Mouse (Mus musculus) urinary bladder, postnatal 0 days (tissue): ENCODE data around the gene Ctdspl. TPM values are rescaled to one million over a fixed set of nuclear protein-coding genes. Genes with fewer than 3 reads are reported as not detected.

Source experiments
- microRNA-seq: library from miRNA; unstranded; fragments of <30 nt; microRNA quantifications from one replicate; pipeline ENCODE4, GENCODE M21; 2016
- polyA plus RNA-seq: library from polyadenylated mRNA; unstranded; fragments of >200 nt; fragmentation: Nextera tagmentation; extraction: Ambion mirVana; gene quantifications from 2 replicates; pipeline ENCODE4 v1.2.1, GENCODE M21; 2015

Gene Ctdspl
- 8.9 and 9.3 TPM in 2 replicates for polyA plus RNA-seq

GRCm38 (mm10) chr9:118926111-118926650 is at the start of gene Ctdspl:
TSS of gene Ctdspl (plus strand) at chr9:118926453.

GRCm38 (mm10) chr9:119052154-119052944 is 126.1 kb downstream of the Ctdspl start, which contains the start of gene Vill:
TSS of gene Vill (plus strand) at chr9:119052778.

Small RNA genes within 50 kb of the gene (microRNA-seq; reads per million reads assigned to microRNA genes)
- 17.3 reads per million, percentile 25 among the genes with 10 or more reads in this experiment for gene Mir26a-1

Other genes with a start within 250 kb of the Ctdspl start
- gene Vill, start 126.3 kb downstream of the Ctdspl start, polyA plus RNA-seq, result 10.7 and 11.6 TPM in 2 replicates
- 67.1 and 75.6 TPM in 2 replicates for gene Plcd1, start 167.0 kb downstream of the Ctdspl start, polyA plus RNA-seq
- gene Dlec1, start 176.0 kb downstream of the Ctdspl start, polyA plus RNA-seq, result 0.42 and 0.63 TPM in 2 replicates
- 3.0 and 5.7 TPM in 2 replicates for gene Acaa1b, start 230.6 kb downstream of the Ctdspl start, polyA plus RNA-seq
- not detected in 2 replicates for gene Gm47289, start 232.7 kb downstream of the Ctdspl start, polyA plus RNA-seq